Mouse (Mus musculus): ENCODE measurements at regions not wholly inside any gene's neighbourhood (a gene's known extent, or its start where the extent isn't known, plus 50 kb on each side); places are given as distances from the start of the nearest gene placed in this dataset.

- TF ChIP-seq CTCF (IDR thresholded peaks at IDR 0.05) (no peak), POLR2A (IDR thresholded peaks at IDR 0.05; ENCODE audit: insufficient read depth, low read depth, low read length) (no peak), EP300 (IDR thresholded peaks at IDR 0.05; ENCODE audit: insufficient read depth, low read depth, low read length) (no peak)
Observed at GRCm38 (mm10) chr9:47470741-47471140, 59.2 kb upstream of the Cadm1 start.

All from heart, adult 2 months (tissue).